Mouse (Mus musculus): ENCODE measurements at regions not wholly inside any gene's neighbourhood (a gene's known extent, or its start where the extent isn't known, plus 50 kb on each side); places are given as distances from the start of the nearest gene placed in this dataset.

DNA sequence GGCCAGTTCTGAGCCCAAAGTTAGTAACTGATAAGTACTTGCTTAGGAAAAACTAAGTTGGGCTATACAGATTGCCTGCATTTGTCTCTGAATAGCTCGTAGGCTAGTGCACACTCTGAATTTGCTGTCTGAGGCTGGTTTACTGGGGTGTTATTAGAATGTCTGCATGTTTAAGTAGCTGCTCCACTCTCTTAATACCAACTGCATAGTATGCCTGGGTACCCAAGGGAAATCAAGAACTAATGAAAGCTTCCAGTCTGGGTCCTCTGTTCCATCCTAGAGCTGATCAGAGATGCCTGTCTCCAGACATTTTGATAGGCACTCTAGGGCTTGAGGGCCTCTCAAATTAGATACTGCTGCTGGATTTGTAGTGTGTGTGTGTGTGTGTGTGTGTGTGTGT lies 537.6 kb downstream of the Bcl11a start:
- ATAC-seq (ENCODE audit: low FRiP score): no peak
- Histone ChIP-seq H3K27ac (ENCODE audit: low read depth, low read length) (no peak overlapping the region), H3K4me3 (ENCODE audit: low read depth, low read length) (no peak overlapping the region), H3K9me3 (ENCODE audit: control insufficient read depth, low read length) (no peaks in the 10 kb centered on the region), H3K4me2 (no peak overlapping the region), H3K9ac (ENCODE audit: low read length) (no peak overlapping the region), H3K36me3 (ENCODE audit: control insufficient read depth, insufficient read depth, low read length) (no peaks in the 10 kb centered on the region), H3K27me3 (ENCODE audit: control insufficient read depth, insufficient read depth, low read length) (no peaks in the 10 kb centered on the region), H3K4me1 (ENCODE audit: control insufficient read depth, insufficient read depth, low read length) (no peaks in the 10 kb centered on the region)
- DNase-seq (ENCODE audit: low spot score, missing footprints): no peak
- WGBS: 87% methylated on average over 1 of the region's 1 CpGs

GRCm38 (mm10) chr11:24618586-24618985 lies 540.7 kb downstream of the Bcl11a start:
- no peaks in the 10 kb centered on the region for H3K36me3 ChIP-seq (ENCODE audit: control insufficient read depth, insufficient read depth, low read length)
- no peak overlapping the region for H3K4me2 ChIP-seq
- H3K27ac ChIP-seq (ENCODE audit: low read depth, low read length): no peak overlapping the region
- H3K9me3 ChIP-seq (ENCODE audit: control insufficient read depth, low read length): no peaks in the 10 kb centered on the region
- ATAC-seq (ENCODE audit: low FRiP score) (no peak), DNase-seq (ENCODE audit: low spot score, missing footprints) (no peak)
- no peaks in the 10 kb centered on the region for H3K4me1 ChIP-seq (ENCODE audit: control insufficient read depth, insufficient read depth, low read length)
- no peak overlapping the region for H3K4me3 ChIP-seq (ENCODE audit: low read depth, low read length)
- no peaks in the 10 kb centered on the region for H3K27me3 ChIP-seq (ENCODE audit: control insufficient read depth, insufficient read depth, low read length)
- WGBS: 77% methylated on average over 2 of the region's 2 CpGs
- H3K9ac ChIP-seq (ENCODE audit: low read length): no peak overlapping the region

- Histone ChIP-seq H3K4me3 (ENCODE audit: low read depth, low read length) (no peak overlapping the region), H3K9ac (ENCODE audit: low read length) (no peak overlapping the region), H3K4me1 (ENCODE audit: control insufficient read depth, insufficient read depth, low read length) (no peaks in the 10 kb centered on the region), H3K36me3 (ENCODE audit: control insufficient read depth, insufficient read depth, low read length) (no peaks in the 10 kb centered on the region), H3K27me3 (ENCODE audit: control insufficient read depth, insufficient read depth, low read length) (no peaks in the 10 kb centered on the region), H3K4me2 (no peak overlapping the region), H3K27ac (ENCODE audit: low read depth, low read length) (no peak overlapping the region), H3K9me3 (ENCODE audit: control insufficient read depth, low read length) (no peaks in the 10 kb centered on the region)
- ATAC-seq (ENCODE audit: low FRiP score): no peak
- DNase-seq (ENCODE audit: low spot score, missing footprints): no peak
- 81% methylated on average over 4 of the region's 4 CpGs for WGBS
Observed at GRCm38 (mm10) chr11:24619021-24619420, 541.2 kb downstream of the Bcl11a start.

DNA sequence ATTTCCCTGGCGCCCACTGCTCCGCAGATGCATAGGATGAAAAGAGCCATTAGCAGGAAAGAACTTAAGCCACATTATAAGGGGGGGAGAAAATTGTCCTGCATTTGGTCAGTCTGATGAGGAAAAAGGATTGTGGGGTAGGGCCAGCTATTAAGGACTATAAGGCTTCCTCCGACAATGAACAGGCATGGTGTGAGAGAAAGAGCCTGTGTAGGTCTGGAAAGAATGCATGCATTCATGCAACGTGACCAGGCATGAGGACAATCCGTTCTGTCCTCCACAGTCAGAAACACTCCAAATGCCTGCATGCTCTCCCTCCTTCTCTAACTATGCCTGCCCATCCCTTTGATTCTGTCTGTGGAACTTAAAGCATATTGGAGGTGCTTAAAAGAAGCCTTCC lies 550.8 kb downstream of the Bcl11a start:
- no peak for ATAC-seq (ENCODE audit: low FRiP score)
- 52% methylated on average over 5 of the region's 5 CpGs for WGBS

DNA sequence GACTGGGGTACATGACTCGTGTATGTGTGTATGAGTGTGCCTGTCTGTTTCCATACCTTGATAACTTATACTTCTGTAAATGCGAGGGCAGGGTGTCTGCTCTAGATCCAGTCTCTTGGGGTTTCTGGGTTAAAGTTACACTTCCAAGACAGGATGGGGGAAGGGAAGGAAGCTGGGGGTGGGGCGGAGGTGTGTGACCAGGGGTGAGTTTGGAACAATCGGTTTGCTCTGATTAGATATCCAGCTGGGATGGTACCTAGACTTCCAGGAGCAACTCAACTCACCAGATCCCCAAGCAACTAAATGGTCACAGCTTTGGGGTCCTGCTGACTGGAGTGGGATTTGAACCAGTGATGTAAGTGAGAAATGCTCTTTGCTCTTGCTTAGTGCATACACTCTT lies 551.6 kb downstream of the Bcl11a start:
- H3K4me3 ChIP-seq (ENCODE audit: low read depth, low read length): no peak overlapping the region
- no peak overlapping the region for H3K9ac ChIP-seq (ENCODE audit: low read length)
- no peaks in the 10 kb centered on the region for H3K27me3 ChIP-seq (ENCODE audit: control insufficient read depth, insufficient read depth, low read length)
- no peaks in the 10 kb centered on the region for H3K36me3 ChIP-seq (ENCODE audit: control insufficient read depth, insufficient read depth, low read length)
- H3K4me1 ChIP-seq (ENCODE audit: control insufficient read depth, insufficient read depth, low read length): no peaks in the 10 kb centered on the region; the same call in 1 of the 2 replicates
- no peak overlapping the region for H3K4me2 ChIP-seq
- no peaks in the 10 kb centered on the region for H3K9me3 ChIP-seq (ENCODE audit: control insufficient read depth, low read length)
- no peak overlapping the region for H3K27ac ChIP-seq (ENCODE audit: low read depth, low read length)
- WGBS: 71% methylated on average over 4 of the region's 4 CpGs
- ATAC-seq (ENCODE audit: low FRiP score) (no peak), DNase-seq (ENCODE audit: low spot score, missing footprints) (no peak)

More for the DNA sequence above, 550.8 kb downstream of the Bcl11a start:
- Histone ChIP-seq H3K27ac (ENCODE audit: low read depth, low read length) (no peak overlapping the region), H3K4me3 (ENCODE audit: low read depth, low read length) (no peak overlapping the region), H3K9me3 (ENCODE audit: control insufficient read depth, low read length) (no peaks in the 10 kb centered on the region), H3K9ac (ENCODE audit: low read length) (no peak overlapping the region), H3K27me3 (ENCODE audit: control insufficient read depth, insufficient read depth, low read length) (no peaks in the 10 kb centered on the region), H3K36me3 (ENCODE audit: control insufficient read depth, insufficient read depth, low read length) (no peaks in the 10 kb centered on the region), H3K4me2 (no peak overlapping the region), H3K4me1 (ENCODE audit: control insufficient read depth, insufficient read depth, low read length) (no peaks in the 10 kb centered on the region; the same call in 1 of the 2 replicates)
- no peak for DNase-seq (ENCODE audit: low spot score, missing footprints)

- H3K9ac ChIP-seq (ENCODE audit: low read length): no peak overlapping the region
- no peaks in the 10 kb centered on the region for H3K9me3 ChIP-seq (ENCODE audit: control insufficient read depth, low read length)
- no peaks in the 10 kb centered on the region for H3K27me3 ChIP-seq (ENCODE audit: control insufficient read depth, insufficient read depth, low read length)
- WGBS: 45% methylated on average over 1 of the region's 1 CpGs
- no peak overlapping the region for H3K4me2 ChIP-seq
- ATAC-seq (ENCODE audit: low FRiP score) (no peak), DNase-seq (ENCODE audit: low spot score, missing footprints) (no peak)
- H3K36me3 ChIP-seq (ENCODE audit: control insufficient read depth, insufficient read depth, low read length): no peaks in the 10 kb centered on the region
- no peak overlapping the region for H3K27ac ChIP-seq (ENCODE audit: low read depth, low read length)
- no peaks in the 10 kb centered on the region; the same call in 1 of the 2 replicates for H3K4me1 ChIP-seq (ENCODE audit: control insufficient read depth, insufficient read depth, low read length)
- no peak overlapping the region for H3K4me3 ChIP-seq (ENCODE audit: low read depth, low read length)
Observed at GRCm38 (mm10) chr11:24630403-24630900, 552.6 kb downstream of the Bcl11a start.

GRCm38 (mm10) chr11:24631651-24632050 lies 553.8 kb downstream of the Bcl11a start:
- ATAC-seq (ENCODE audit: low FRiP score) (no peak), DNase-seq (ENCODE audit: low spot score, missing footprints) (no peak)
- Histone ChIP-seq H3K9me3 (ENCODE audit: control insufficient read depth, low read length) (no peaks in the 10 kb centered on the region), H3K4me1 (ENCODE audit: control insufficient read depth, insufficient read depth, low read length) (no peaks in the 10 kb centered on the region; the same call in 1 of the 2 replicates), H3K4me3 (ENCODE audit: low read depth, low read length) (no peak overlapping the region), H3K27me3 (ENCODE audit: control insufficient read depth, insufficient read depth, low read length) (no peaks in the 10 kb centered on the region), H3K9ac (ENCODE audit: low read length) (no peak overlapping the region), H3K36me3 (ENCODE audit: control insufficient read depth, insufficient read depth, low read length) (no peaks in the 10 kb centered on the region), H3K4me2 (no peak overlapping the region), H3K27ac (ENCODE audit: low read depth, low read length) (no peak overlapping the region)
- WGBS: 93% methylated on average over 2 of the region's 2 CpGs

- H3K27me3 ChIP-seq (ENCODE audit: control insufficient read depth, insufficient read depth, low read length): no peaks in the 10 kb centered on the region
- no peak overlapping the region for H3K27ac ChIP-seq (ENCODE audit: low read depth, low read length)
- no peak for ATAC-seq (ENCODE audit: low FRiP score)
- H3K36me3 ChIP-seq (ENCODE audit: control insufficient read depth, insufficient read depth, low read length): no peaks in the 10 kb centered on the region
- no peak overlapping the region for H3K9ac ChIP-seq (ENCODE audit: low read length)
- no peak overlapping the region for H3K4me3 ChIP-seq (ENCODE audit: low read depth, low read length)
- H3K4me1 ChIP-seq (ENCODE audit: control insufficient read depth, insufficient read depth, low read length): no peaks in the 10 kb centered on the region
- no peak for DNase-seq (ENCODE audit: low spot score, missing footprints)
- no peak overlapping the region for H3K4me2 ChIP-seq
- WGBS: 90% methylated on average over 4 of the region's 4 CpGs
- H3K9me3 ChIP-seq (ENCODE audit: control insufficient read depth, low read length): no peaks in the 10 kb centered on the region
Observed at GRCm38 (mm10) chr11:24636716-24637115, 558.9 kb downstream of the Bcl11a start.

GRCm38 (mm10) chr11:24643439-24644109 lies 565.7 kb downstream of the Bcl11a start:
- no peak overlapping the region for H3K27ac ChIP-seq (ENCODE audit: low read depth, low read length)
- H3K36me3 ChIP-seq (ENCODE audit: control insufficient read depth, insufficient read depth, low read length): no peaks in the 10 kb centered on the region
- no peak overlapping the region for H3K4me3 ChIP-seq (ENCODE audit: low read depth, low read length)
- no peaks in the 10 kb centered on the region for H3K27me3 ChIP-seq (ENCODE audit: control insufficient read depth, insufficient read depth, low read length)
- no peak for DNase-seq (ENCODE audit: low spot score, missing footprints)
- H3K4me1 ChIP-seq (ENCODE audit: control insufficient read depth, insufficient read depth, low read length): no peaks in the 10 kb centered on the region
- no peak overlapping the region for H3K4me2 ChIP-seq
- 64% methylated on average over 11 of the region's 11 CpGs for WGBS
- H3K9me3 ChIP-seq (ENCODE audit: control insufficient read depth, low read length): no peaks in the 10 kb centered on the region
- no peak overlapping the region for H3K9ac ChIP-seq (ENCODE audit: low read length)
- ATAC-seq (ENCODE audit: low FRiP score): no peak
